Mouse (Mus musculus): Measurements from ENCODE around the gene Ldlr.

Gene Ldlr

DNA sequence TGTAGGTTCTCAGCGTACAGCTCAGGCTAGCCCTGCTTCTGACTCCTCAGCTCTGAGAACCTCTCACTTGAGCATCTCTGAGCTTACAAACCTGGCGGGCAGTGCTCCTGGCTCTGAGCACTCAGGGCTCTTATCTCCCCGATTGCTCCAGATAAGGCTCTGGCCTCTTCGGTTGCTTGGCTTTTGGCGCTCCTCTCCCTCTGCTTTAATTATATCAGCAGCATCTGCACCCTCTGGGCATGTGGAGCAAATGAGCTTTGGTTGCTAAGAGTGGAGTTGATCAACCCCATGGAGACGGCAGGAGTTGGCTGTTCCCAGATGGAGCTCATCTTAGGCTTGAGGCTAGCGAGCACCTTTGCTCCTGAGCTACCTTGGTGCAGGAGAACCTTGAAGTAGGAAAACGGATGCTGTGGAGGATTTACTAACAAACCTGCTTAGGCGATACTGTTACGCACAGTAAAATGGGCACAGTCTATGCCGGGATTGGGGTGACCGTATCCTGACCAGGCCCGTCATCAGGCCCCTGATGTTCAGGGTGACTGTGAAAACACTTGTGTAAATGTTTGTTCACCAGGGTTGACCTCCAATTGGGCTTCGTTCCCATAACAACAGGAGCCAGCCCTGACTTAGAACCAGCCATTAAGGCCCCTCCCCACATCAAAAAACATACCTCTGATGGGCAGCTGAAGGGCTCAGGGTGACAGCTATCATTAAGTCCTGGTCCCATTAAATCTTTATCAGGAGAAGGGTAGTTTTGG is 3.1 kb downstream of the Ldlr start:
- DNase-seq, result no peak

GRCm38 (mm10) chr9:21728261-21728832 is 5.1 kb downstream of the Ldlr start:
- DNase-seq, result no peak

- no peak for DNase-seq
Measured at GRCm38 (mm10) chr9:21729264-21729663, 6.0 kb downstream of the Ldlr start.

DNA sequence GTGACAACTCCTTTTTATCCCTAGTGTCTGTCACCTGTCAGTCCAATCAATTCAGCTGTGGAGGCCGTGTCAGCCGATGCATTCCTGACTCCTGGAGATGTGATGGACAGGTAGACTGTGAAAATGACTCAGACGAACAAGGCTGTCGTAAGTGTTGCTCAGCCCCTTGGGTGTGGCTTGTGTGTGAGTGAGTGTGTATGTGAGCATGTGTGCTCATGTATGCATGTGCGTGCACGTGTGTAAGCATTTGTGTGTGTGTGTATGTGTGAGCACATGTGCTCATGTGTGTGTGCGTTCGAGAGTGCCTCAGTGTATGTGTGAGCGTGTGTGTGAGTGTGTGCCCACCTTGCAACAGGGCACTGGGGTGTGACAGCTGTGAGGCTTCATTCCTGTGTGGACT is 9.0 kb downstream of the Ldlr start:
- DNase-seq, result no peak

DNA sequence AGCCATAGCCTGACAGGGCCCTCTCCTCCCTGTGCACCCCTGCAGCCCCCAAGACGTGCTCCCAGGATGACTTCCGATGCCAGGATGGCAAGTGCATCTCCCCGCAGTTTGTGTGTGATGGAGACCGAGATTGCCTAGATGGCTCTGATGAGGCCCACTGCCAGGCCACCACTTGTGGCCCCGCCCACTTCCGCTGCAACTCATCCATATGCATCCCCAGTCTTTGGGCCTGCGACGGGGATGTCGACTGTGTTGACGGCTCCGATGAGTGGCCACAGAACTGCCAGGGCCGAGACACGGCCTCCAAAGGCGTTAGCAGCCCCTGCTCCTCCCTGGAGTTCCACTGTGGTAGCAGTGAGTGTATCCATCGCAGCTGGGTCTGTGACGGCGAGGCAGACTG is 10.2 kb downstream of the Ldlr start:
- no peak for DNase-seq

DNA sequence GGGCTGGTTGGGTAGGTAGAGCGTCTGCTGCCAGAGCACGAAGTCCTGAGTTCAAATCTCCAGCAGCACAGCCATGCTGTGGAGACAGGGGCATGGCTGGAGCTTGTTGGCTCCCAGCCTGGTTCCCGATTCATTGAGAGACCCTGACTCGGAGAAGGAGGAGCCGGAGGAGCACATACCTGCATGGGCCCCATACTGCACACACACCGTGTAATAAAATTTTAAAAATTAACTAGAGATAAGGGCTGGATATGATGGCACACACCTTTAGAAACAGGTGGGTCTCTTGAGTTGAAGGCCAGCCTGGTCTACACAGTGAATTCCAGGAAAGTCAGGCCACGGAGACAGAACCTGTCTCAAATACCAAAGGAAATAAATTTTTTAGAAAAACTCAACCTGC is 10.7 kb downstream of the Ldlr start:
- DNase-seq, result no peak

- no peak for DNase-seq
Measured at GRCm38 (mm10) chr9:21735126-21735525, 11.8 kb downstream of the Ldlr start.

- no peak for DNase-seq
Measured at GRCm38 (mm10) chr9:21736580-21736979, 13.3 kb downstream of the Ldlr start.

DNA sequence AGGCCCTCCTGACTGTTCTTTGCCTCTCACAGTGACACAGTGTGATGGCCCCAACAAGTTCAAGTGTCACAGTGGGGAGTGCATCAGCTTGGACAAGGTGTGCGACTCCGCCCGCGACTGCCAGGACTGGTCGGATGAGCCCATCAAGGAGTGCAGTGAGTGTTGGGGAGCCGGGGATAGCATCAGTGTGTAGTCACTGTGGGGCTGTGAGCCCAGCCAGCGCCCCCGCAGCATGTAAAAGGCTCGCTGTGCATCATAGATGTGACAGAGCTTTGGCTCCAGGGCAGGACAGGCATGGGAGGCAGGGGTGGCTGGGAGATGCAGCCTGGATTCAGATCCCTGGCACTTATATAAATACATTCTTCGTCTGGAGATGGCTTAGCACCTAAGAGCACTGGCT is 13.9 kb downstream of the Ldlr start:
- DNase-seq, result no peak

DNA sequence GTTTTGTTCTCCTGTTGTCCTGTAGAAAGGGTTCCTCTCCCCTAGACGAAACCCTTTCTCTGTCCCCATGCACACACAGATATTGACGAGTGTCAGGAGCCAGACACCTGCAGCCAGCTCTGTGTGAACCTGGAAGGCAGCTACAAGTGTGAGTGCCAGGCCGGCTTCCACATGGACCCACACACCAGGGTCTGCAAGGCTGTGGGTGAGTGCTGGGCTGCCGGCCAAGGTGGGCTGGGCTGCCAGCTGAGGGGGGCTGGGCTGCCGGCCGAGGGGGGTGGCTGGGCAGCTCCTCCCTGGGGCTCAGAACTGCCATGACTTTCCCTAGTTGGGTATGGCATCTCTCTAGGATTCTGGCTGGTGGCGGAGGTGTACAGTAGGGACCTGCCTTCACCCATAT is 15.5 kb downstream of the Ldlr start:
- DNase-seq, result no peak

- DNase-seq, result no peak
Measured at GRCm38 (mm10) chr9:21740427-21740826, 17.1 kb downstream of the Ldlr start.

DNA sequence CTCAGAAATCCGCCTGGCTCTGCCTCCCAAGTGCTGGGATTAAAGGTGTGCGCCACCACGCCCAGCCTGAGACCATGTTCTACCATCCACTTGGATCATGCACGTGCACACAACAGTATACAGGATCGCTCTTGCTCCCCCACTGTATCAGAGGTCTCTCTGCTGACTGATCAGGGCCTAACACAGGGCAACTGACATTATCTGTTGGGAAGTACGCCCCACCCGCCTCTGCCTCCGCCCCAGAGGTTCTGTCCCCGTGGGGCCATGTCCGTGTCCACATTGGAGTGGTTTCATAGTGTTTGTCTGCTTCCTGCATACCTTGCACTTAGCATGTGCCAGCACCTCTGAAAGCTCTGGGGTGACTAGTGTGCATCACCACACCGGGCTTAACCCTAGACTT is 18.2 kb downstream of the Ldlr start:
- no peak for DNase-seq

- DNase-seq, result no peak
Measured at GRCm38 (mm10) chr9:21747238-21747774, 24.0 kb downstream of the Ldlr start.

DNA sequence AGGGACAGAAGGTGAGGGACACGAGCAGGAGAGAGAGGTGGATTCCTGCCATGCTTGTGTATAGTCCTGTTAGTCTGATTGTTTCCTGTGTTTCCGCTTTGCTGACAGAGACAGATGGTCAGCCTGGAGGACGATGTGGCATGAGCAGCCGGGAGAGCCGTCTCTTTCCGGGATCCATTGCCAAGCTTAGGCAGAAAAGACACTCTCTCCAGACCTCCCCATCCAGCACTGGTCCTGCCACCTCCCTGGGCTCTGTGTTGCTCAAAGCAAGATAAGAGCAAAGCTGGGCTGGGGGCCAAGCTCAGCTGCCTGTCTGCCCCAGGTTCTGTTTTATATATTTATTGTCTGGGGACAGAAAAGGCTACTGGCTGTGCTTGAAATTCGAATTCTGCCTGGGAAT is 24.8 kb downstream of the Ldlr start:
- DNase-seq, result no peak

DNA sequence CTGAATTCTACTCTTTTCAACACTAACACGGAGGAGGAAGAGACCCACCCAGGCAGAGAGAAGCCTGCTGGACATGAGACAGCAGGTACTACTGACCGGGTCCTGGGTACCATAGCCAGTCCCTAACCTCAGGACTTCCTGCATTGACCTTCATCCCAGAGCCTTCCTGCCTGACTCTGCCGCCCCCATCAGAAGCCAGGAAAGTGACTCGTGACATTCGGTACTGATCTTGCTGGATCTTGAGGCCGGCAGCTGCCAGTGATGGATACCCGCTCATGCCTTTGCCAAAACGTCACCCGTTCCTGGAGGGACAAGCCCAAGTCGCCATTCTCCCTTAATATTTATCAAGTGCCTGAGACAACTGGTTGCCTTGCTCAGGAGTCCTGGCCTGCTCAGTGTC is 25.2 kb downstream of the Ldlr start:
- no peak for DNase-seq

DNA sequence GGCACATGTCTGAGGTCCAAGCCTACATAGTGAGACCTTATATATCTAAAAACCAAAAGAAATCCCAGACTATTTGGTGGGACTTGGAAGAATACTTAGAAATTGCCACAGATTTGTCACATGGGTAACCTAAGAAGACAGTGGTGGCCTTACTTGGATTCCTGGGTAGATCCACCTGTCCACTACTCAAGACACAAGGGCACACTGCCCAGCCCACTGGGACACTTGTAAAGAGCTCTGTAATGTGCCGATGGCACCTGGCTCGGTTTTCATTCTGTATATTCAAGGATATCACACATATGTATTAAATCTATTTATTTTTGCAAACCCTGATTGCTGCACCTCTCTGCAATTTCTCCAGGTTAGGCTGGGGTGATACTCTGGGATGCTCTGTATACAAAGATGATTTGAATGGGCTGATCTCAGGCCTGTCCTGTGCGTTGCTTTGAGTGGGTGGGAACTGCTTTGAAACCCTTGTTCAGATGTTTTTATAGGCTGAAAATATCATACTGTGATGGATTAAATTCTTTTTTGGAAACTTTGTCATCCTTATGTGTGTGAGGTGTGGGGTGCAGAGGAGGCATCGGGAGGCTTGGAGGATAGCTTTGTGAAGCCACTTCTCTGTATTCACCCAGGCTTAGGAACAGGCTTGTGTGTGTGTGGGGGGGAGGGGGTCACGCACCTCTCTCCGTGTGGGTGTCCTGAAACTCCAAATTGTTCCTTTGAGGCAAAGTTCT is 26.3 kb downstream of the Ldlr start:
- no peak for DNase-seq

GRCm38 (mm10) chr9:21750370-21750769 is 27.1 kb downstream of the Ldlr start:
- DNase-seq, result no peak

DNA sequence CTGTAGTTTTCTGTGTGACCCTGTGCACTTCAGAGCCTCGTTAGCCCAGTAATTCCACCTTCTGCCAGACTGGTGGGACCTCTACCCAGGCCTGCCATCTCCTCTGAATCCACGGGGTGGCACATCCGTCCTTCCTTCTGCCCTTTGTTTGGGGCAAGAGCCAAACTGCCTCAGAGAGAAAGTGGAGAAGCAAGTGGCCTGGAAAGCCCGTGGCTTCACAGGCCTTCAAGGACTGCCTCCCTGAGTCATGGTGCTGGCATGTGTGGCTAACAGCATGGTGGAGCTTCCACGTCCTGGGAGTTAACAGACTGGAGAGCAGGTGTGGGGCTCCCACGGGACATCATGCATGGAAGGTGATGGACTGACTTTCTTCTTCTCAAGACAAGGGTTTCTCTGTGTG is 28.1 kb downstream of the Ldlr start:
- no peak for DNase-seq

GRCm38 (mm10) chr9:21752252-21752792 is 29.0 kb downstream of the Ldlr start:
- no peak for DNase-seq

DNA sequence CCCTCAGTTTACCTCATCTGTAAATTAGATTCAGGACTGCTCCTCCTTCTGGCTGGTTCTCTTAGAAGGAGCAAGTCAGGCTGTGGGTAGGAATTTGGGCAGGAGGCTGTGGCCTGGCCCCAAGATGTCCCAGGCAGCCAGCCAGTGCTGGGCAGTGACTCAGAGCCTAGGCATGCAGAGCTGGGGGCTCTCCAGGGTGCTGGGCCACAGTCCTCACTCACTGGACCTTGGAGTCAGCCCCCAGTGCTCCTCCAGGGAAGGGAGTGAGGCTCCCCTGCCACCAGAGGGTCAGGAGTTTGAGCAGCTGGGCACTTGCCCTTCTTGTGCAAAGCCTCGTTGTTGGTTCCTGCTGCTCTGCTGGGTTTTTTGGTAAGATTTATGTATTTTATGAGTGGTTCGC is 30.7 kb downstream of the Ldlr start:
- no peak for DNase-seq

DNA sequence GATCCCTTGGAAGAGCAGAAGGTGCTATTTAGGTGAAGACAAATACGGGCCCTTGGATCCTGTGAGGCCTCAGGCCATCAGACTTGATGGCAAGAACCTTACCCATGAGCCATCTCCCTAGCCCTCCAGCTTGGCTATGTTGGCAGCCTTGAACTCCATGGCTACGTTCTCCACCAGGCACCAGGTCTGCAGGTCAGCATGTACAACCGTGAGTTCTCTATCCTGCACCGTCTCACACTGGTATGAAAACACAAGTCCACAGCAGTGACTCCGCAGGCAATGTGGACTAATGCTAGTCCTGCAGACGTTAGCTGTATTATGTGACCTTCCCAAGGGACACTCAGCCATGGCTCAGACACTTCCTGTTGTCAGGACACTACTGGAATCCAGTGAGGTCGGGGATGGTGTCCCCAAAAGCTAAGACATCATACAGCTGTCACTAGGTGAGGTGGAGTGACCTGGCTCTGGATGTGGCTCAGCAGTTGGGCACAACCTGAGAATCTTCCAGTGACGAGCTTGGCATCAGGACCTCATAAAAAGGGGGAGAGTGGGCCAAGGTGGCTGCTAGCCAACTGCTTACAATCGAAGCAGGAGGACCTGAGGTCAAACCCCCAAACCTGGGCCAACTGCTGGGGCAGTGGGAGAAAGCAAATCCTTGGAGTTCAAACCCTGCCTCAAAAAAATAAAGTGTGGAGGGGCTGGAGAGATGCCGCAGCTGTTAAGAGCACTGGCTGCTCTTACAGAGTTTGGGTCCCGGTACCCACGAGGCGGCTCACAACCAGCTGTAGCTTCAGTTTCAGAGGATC is 31.4 kb downstream of the Ldlr start:
- DNase-seq, result no peak

DNA sequence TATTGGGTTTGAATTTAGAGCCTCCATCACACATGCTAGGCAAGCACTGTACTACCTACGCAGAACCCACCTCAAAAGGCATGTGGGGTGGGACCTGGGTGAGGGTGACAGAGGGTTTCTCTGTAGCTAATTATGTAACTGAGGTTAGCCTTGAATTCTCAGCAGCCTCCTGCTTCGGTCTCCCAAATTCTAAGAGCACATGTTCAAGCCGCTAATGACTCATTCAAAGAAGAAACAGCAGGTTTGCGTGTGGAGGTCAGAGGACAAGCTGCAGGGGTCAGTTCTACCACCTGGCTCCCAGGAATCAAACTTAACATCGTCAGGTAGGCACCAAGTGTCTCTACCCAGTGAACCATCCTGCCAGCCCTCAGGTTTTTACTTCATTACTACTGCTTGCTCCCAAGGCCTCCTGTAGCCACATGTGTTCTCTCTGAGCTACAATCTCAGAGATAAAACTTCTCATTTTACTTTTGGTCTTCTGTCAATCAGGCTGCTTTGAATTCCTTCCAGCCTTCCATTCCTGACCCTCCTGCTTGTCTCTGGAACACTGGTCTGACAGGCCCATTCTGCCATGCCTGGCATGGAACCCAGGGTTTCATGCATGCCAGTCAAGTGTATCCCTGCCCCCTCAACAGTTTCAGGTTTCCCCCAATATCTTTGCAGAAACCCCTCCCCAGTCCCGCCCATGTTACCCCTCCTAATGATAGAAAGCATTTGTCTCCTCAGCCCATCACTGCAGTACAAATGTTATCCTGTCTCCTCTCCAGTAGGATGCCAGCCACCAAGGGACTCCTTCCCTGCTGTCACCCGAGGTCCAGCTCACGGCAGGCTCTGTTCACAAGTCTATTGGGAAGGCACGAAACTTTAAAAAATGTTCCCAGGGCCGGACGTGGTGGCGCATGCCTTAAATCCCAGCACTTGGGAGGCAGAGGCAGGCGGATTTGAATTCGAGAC is 35.6 kb downstream of the Ldlr start:
- DNase-seq, result no peak
